ENCODE assay signal across 7 mouse cellular contexts in genomic region chr2:30716580-30717565, GRCm38 (mm10).
DNase-seq lines count a peak whose midpoint lies in the region; ATAC-seq and TF ChIP-seq lines count a peak whose summit lies in the region.

No protein-coding gene starts in this region.

- peak overlapping the region; percentile 96 for H3K27ac ChIP-seq in gastrocnemius, adult 2 months
- H3K27ac ChIP-seq in hindbrain, postnatal 0 days = peak overlapping the region; percentile 95
- peak overlapping the region; percentile 56 for H3K27ac ChIP-seq in liver, embryonic 13.5 days
- peak overlapping the region; percentile 96 for H3K27ac ChIP-seq in neural tube, embryonic 12.5 days

- WGBS in hindbrain, postnatal 0 days = 5% methylated on average over 24 of the region's 24 CpGs
- WGBS in liver, embryonic 13.5 days (ENCODE audit: insufficient replicate concordance) = 4% methylated on average over 24 of the region's 24 CpGs
- 1% methylated on average over 24 of the region's 24 CpGs for WGBS in neural tube, embryonic 12.5 days

- H3K4me1 ChIP-seq in hindbrain, postnatal 0 days (ENCODE audit: insufficient read depth, low read length) = peaks cover 63% of the 10 kb centered on the region
- peaks cover 77% of the 10 kb centered on the region for H3K4me1 ChIP-seq in liver, embryonic 13.5 days (replicated peaks)
- peaks cover 77% of the 10 kb centered on the region for H3K4me1 ChIP-seq in neural tube, embryonic 12.5 days

- TF ChIP-seq CTCF in gastrocnemius, adult 2 months (IDR thresholded peaks at IDR 0.05) = peak; percentile 6; the same call in 1 of the 2 replicates
- peak; percentile 13; the same call in 1 of the 2 replicates for TF ChIP-seq CTCF in hindbrain, postnatal 0 days (IDR thresholded peaks at IDR 0.05; ENCODE audit: low read depth)

- no peak for ATAC-seq in hindbrain, postnatal 0 days
- no peak for ATAC-seq in liver, embryonic 13.5 days (ENCODE audit: low read depth)
- no peak for ATAC-seq in neural tube, embryonic 12.5 days (ENCODE audit: low FRiP score, low read depth)

- DNase-seq in adipocyte (ENCODE audit: low spot score) = peak; percentile 37
- peak; percentile 80 for DNase-seq in cerebellum, adult 9-10 months
- DNase-seq in gastrocnemius, adult 2 months = peak; percentile 80
- DNase-seq in hindbrain, postnatal 0 days (ENCODE audit: low spot score) = peak; percentile 61
- no peak for DNase-seq in liver, embryonic 13.5 days
- DNase-seq in spleen, postnatal 14 days (ENCODE audit: low spot score in 2 of 2) = no peak

- no peaks in the 10 kb centered on the region for H3K9me3 ChIP-seq in hindbrain, postnatal 0 days (ENCODE audit: low read length)
- no peaks in the 10 kb centered on the region for H3K9me3 ChIP-seq in liver, embryonic 13.5 days (replicated peaks)
- H3K9me3 ChIP-seq in neural tube, embryonic 12.5 days = no peaks in the 10 kb centered on the region

- intact Hi-C loops in gastrocnemius, adult 2 months (cut with DNase I) = loop anchor here (5.0 kb wide), 1 partner anchor 115 kb away; no protein-coding TSS in a partner anchor

- H3K9ac ChIP-seq in hindbrain, postnatal 0 days (replicated peaks; ENCODE audit: low read length) = peak overlapping the region; percentile 28; the same call in 1 of the 2 replicates
- H3K9ac ChIP-seq in liver, embryonic 13.5 days = peak overlapping the region; percentile 36; the same call in 1 of the 2 replicates
- peak overlapping the region; percentile 52 for H3K9ac ChIP-seq in neural tube, embryonic 12.5 days

- H3K27me3 ChIP-seq in hindbrain, postnatal 0 days (ENCODE audit: insufficient read depth, low read length) = no peaks in the 10 kb centered on the region
- peaks cover 71% of the 10 kb centered on the region for H3K27me3 ChIP-seq in liver, embryonic 13.5 days
- no peaks in the 10 kb centered on the region for H3K27me3 ChIP-seq in neural tube, embryonic 12.5 days (replicated peaks)

- peak overlapping the region; percentile 74 for H3K4me3 ChIP-seq in gastrocnemius, adult 2 months
- H3K4me3 ChIP-seq in hindbrain, postnatal 0 days (ENCODE audit: low read length) = no peak overlapping the region
- H3K4me3 ChIP-seq in liver, embryonic 13.5 days (replicated peaks) = no peak overlapping the region
- H3K4me3 ChIP-seq in neural tube, embryonic 12.5 days = no peak overlapping the region; the same call in 1 of the 2 replicates

- H3K36me3 ChIP-seq in hindbrain, postnatal 0 days (ENCODE audit: insufficient read depth, low read length) = no peaks in the 10 kb centered on the region
- no peaks in the 10 kb centered on the region for H3K36me3 ChIP-seq in liver, embryonic 13.5 days
- H3K36me3 ChIP-seq in neural tube, embryonic 12.5 days = no peaks in the 10 kb centered on the region

- peak overlapping the region; percentile 18; the same call in 1 of the 2 replicates for H3K4me2 ChIP-seq in hindbrain, postnatal 0 days (ENCODE audit: low read depth, low read length)
- H3K4me2 ChIP-seq in liver, embryonic 13.5 days = peak overlapping the region; percentile 39
- peak overlapping the region; percentile 59 for H3K4me2 ChIP-seq in neural tube, embryonic 12.5 days (replicated peaks)

Comparison
In these comparisons a context has a peak if more than half of its experiments do, and no peak if none do; other contexts are left out.
1. DNase-seq: peak in adipocyte (single experiment), cerebellum, adult 9-10 months (single experiment), gastrocnemius, adult 2 months (single experiment) and hindbrain, postnatal 0 days (single experiment); none in liver, embryonic 13.5 days (single experiment) and spleen, postnatal 14 days (0 of 2).
2. Peak in every context shown above with its lines, with median percentiles within 50 percentile points of each other: H3K27ac ChIP-seq, H3K4me2 ChIP-seq and H3K9ac ChIP-seq.